Mouse (Mus musculus): Measurements from ENCODE around the gene Slc45a2. TPM values are rescaled to one million over a fixed set of nuclear protein-coding genes. Genes with fewer than 3 reads are reported as not detected.

Gene Slc45a2
- polyA plus RNA-seq, 1 experiment from 2014 or later: not detected

- 61% methylated on average over 3 of the region's 3 CpGs for WGBS
- H3K27ac ChIP-seq (ENCODE audit: low read length): no peak overlapping the region
- H3K4me1 ChIP-seq (ENCODE audit: insufficient read depth, low read depth, low read length): no peaks in the 10 kb centered on the region
- H3K27me3 ChIP-seq (replicated peaks; ENCODE audit: insufficient read depth, low read length): no peaks in the 10 kb centered on the region
- TF ChIP-seq CTCF (IDR thresholded peaks at IDR 0.05): no peak
- TF ChIP-seq EP300 (IDR thresholded peaks at IDR 0.05): no peak
- no peak overlapping the region for H3K4me3 ChIP-seq (ENCODE audit: low read depth, low read length)
- H3K36me3 ChIP-seq (ENCODE audit: insufficient read depth, low read length): no peaks in the 10 kb centered on the region
- H3K9ac ChIP-seq (replicated peaks; ENCODE audit: low read depth): no peak overlapping the region
- no peak overlapping the region for H3K4me2 ChIP-seq (replicated peaks; ENCODE audit: low read depth, low read length)
- DNase-seq (ENCODE audit: low spot score) (no peak), ATAC-seq (no peak)
- H3K9me3 ChIP-seq (ENCODE audit: low read length): no peaks in the 10 kb centered on the region
These were observed 43.8 kb upstream of the Slc45a2 start for GRCm38 (mm10) chr15:10956706-10957105.

- Histone ChIP-seq H3K36me3 (ENCODE audit: insufficient read depth, low read length) (no peaks in the 10 kb centered on the region), H3K9me3 (ENCODE audit: low read length) (no peaks in the 10 kb centered on the region), H3K4me1 (ENCODE audit: insufficient read depth, low read depth, low read length) (no peaks in the 10 kb centered on the region), H3K27me3 (replicated peaks; ENCODE audit: insufficient read depth, low read length) (no peaks in the 10 kb centered on the region), H3K4me2 (replicated peaks; ENCODE audit: low read depth, low read length) (no peak overlapping the region), H3K4me3 (ENCODE audit: low read depth, low read length) (no peak overlapping the region), H3K27ac (ENCODE audit: low read length) (no peak overlapping the region), H3K9ac (replicated peaks; ENCODE audit: low read depth) (no peak overlapping the region)
- WGBS: 82% methylated on average over 15 of the region's 15 CpGs
- DNase-seq (ENCODE audit: low spot score) (no peak), ATAC-seq (no peak)
- TF ChIP-seq EP300 (IDR thresholded peaks at IDR 0.05) (no peak), CTCF (IDR thresholded peaks at IDR 0.05) (no peak)
These were observed 41.1 kb upstream of the Slc45a2 start for GRCm38 (mm10) chr15:10959277-10960026.

GRCm38 (mm10) chr15:10960267-10960666 lies 40.3 kb upstream of the Slc45a2 start:
- DNase-seq (ENCODE audit: low spot score): no peak
- no peaks in the 10 kb centered on the region for H3K27me3 ChIP-seq (replicated peaks; ENCODE audit: insufficient read depth, low read length)
- no peak overlapping the region for H3K27ac ChIP-seq (ENCODE audit: low read length)
- no peaks in the 10 kb centered on the region for H3K36me3 ChIP-seq (ENCODE audit: insufficient read depth, low read length)
- no peak overlapping the region for H3K4me3 ChIP-seq (ENCODE audit: low read depth, low read length)
- 95% methylated on average over 5 of the region's 5 CpGs for WGBS
- no peak overlapping the region for H3K4me2 ChIP-seq (replicated peaks; ENCODE audit: low read depth, low read length)
- no peak overlapping the region for H3K9ac ChIP-seq (replicated peaks; ENCODE audit: low read depth)
- no peaks in the 10 kb centered on the region for H3K4me1 ChIP-seq (ENCODE audit: insufficient read depth, low read depth, low read length)
- no peaks in the 10 kb centered on the region for H3K9me3 ChIP-seq (ENCODE audit: low read length)
- ATAC-seq: no peak
- TF ChIP-seq CTCF (IDR thresholded peaks at IDR 0.05): no peak
- no peak for TF ChIP-seq EP300 (IDR thresholded peaks at IDR 0.05)

- no peak overlapping the region for H3K27ac ChIP-seq (ENCODE audit: low read length)
- WGBS: 54% methylated on average over 2 of the region's 2 CpGs
- H3K4me2 ChIP-seq (replicated peaks; ENCODE audit: low read depth, low read length): no peak overlapping the region
- ATAC-seq: no peak
- TF ChIP-seq EP300 (IDR thresholded peaks at IDR 0.05) (no peak), CTCF (IDR thresholded peaks at IDR 0.05) (no peak)
- H3K27me3 ChIP-seq (replicated peaks; ENCODE audit: insufficient read depth, low read length): no peaks in the 10 kb centered on the region
- H3K36me3 ChIP-seq (ENCODE audit: insufficient read depth, low read length): no peaks in the 10 kb centered on the region
- no peaks in the 10 kb centered on the region for H3K4me1 ChIP-seq (ENCODE audit: insufficient read depth, low read depth, low read length)
- H3K9ac ChIP-seq (replicated peaks; ENCODE audit: low read depth): no peak overlapping the region
- no peak overlapping the region for H3K4me3 ChIP-seq (ENCODE audit: low read depth, low read length)
- H3K9me3 ChIP-seq (ENCODE audit: low read length): no peaks in the 10 kb centered on the region
- no peak for DNase-seq (ENCODE audit: low spot score)
These were observed 37.9 kb upstream of the Slc45a2 start for GRCm38 (mm10) chr15:10962601-10963000.

DNA sequence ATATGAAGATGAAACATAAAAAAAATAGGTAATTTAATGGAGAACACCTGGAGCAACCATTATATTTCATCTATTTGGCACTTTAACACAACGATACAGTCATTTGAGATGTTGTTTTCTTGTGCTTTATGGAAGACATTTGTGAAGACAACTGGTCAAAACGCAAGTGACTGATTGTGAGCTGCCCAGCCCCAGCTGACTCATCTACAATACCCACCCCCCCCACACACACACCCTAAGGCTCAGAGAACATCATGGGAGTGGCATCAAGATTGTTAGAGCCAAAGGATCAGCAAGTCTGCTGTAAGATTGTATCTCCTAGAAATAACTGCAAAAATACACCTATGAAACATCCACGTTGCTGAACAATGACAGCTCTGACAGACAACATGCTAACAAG lies 31.1 kb upstream of the Slc45a2 start:
- Histone ChIP-seq H3K9me3 (ENCODE audit: low read length) (no peaks in the 10 kb centered on the region), H3K27me3 (replicated peaks; ENCODE audit: insufficient read depth, low read length) (no peaks in the 10 kb centered on the region), H3K4me1 (ENCODE audit: insufficient read depth, low read depth, low read length) (no peaks in the 10 kb centered on the region), H3K36me3 (ENCODE audit: insufficient read depth, low read length) (no peaks in the 10 kb centered on the region), H3K4me3 (ENCODE audit: low read depth, low read length) (no peak overlapping the region), H3K27ac (ENCODE audit: low read length) (no peak overlapping the region), H3K9ac (replicated peaks; ENCODE audit: low read depth) (no peak overlapping the region), H3K4me2 (replicated peaks; ENCODE audit: low read depth, low read length) (no peak overlapping the region)
- DNase-seq (ENCODE audit: low spot score) (no peak), ATAC-seq (no peak)
- WGBS: 77% methylated on average over 3 of the region's 3 CpGs
- no peak for TF ChIP-seq EP300 (IDR thresholded peaks at IDR 0.05)
- no peak for TF ChIP-seq CTCF (IDR thresholded peaks at IDR 0.05)

- Histone ChIP-seq H3K27me3 (replicated peaks; ENCODE audit: insufficient read depth, low read length) (no peaks in the 10 kb centered on the region), H3K4me2 (replicated peaks; ENCODE audit: low read depth, low read length) (no peak overlapping the region), H3K4me3 (ENCODE audit: low read depth, low read length) (no peak overlapping the region), H3K36me3 (ENCODE audit: insufficient read depth, low read length) (no peaks in the 10 kb centered on the region), H3K27ac (ENCODE audit: low read length) (no peak overlapping the region), H3K4me1 (ENCODE audit: insufficient read depth, low read depth, low read length) (no peaks in the 10 kb centered on the region), H3K9me3 (ENCODE audit: low read length) (no peaks in the 10 kb centered on the region), H3K9ac (replicated peaks; ENCODE audit: low read depth) (no peak overlapping the region)
- ATAC-seq: no peak
- WGBS: 83% methylated on average over 5 of the region's 5 CpGs
- no peak for DNase-seq (ENCODE audit: low spot score)
- TF ChIP-seq EP300 (IDR thresholded peaks at IDR 0.05): no peak
- TF ChIP-seq CTCF (IDR thresholded peaks at IDR 0.05): no peak
These were observed 29.7 kb upstream of the Slc45a2 start for GRCm38 (mm10) chr15:10970777-10971176.

Data from lung, postnatal 0 days (tissue).